Mouse (Mus musculus) CH12.LX (cell line): ENCODE data around the gene Tamm41. TPM values are rescaled to one million over a fixed set of nuclear protein-coding genes. Genes with fewer than 3 reads are reported as not detected.
A peak's percentile ranks its signal among the peaks of the same experiment; 100 is the strongest.

ENCODE experiments used
- DNase-seq: peaks from one replicate; pipeline ENCODE4 v3.0.0-alpha.2; 2013; ENCODE audit errors: extremely low read depth
- H3K27ac ChIP-seq: 2 replicates; pipeline ENCODE4 v1.5.1; 2012; ENCODE audit warnings: low read depth, mild to moderate bottlenecking, control low read depth, moderate library complexity; ENCODE audit not compliant: insufficient read depth
- H3K27me3 ChIP-seq: replicated peaks from 2 replicates; pipeline ENCODE3; 2012; ENCODE audit warnings: inconsistent platforms
- H3K36me3 ChIP-seq, 2 experiments: replicated peaks in 1 of 2; 2 replicates each; pipeline versions ENCODE3 to v1.6.1; 2012; ENCODE audit warnings: inconsistent platforms in 1 of 2, low read length in 1 of 2, mild to moderate bottlenecking in 1 of 2, mixed read lengths in 1 of 2, moderate library complexity in 1 of 2; ENCODE audit not compliant: control insufficient read depth in 1 of 2, insufficient read depth in 1 of 2
- H3K4me1 ChIP-seq, 2 experiments: 2 replicates each; pipeline ENCODE4 v1.6.1; 2012; ENCODE audit warnings: inconsistent platforms in 1 of 2, moderate library complexity in 1 of 2; ENCODE audit not compliant: insufficient read depth in 2 of 2, control insufficient read depth in 1 of 2
- H3K4me2 ChIP-seq: 2 replicates; pipeline ENCODE4 v1.6.1; 2012; ENCODE audit warnings: low read depth, mild to moderate bottlenecking, control low read depth; ENCODE audit not compliant: poor library complexity, insufficient read depth, severe bottlenecking
- H3K4me3 ChIP-seq, 3 experiments: fragments of 150-350 bp in 1 of 3; sonication (generic) in 1 of 3; replicated peaks in 1 of 3; 2 replicates each; pipeline versions ENCODE3 to v1.5.1; 2011 to 2012; ENCODE audit warnings: low read depth in 2 of 3, low read length in 2 of 3, mild to moderate bottlenecking in 2 of 3, moderate library complexity in 2 of 3, control low read depth in 1 of 3, improper control_type of control experiment in 1 of 3, inconsistent platforms in 1 of 3, mixed read lengths in 1 of 3; ENCODE audit not compliant: poor library complexity in 1 of 3
- H3K79me2 ChIP-seq: replicated peaks from 2 replicates; pipeline ENCODE4 v1.6.1; 2012; ENCODE audit warnings: mild to moderate bottlenecking, moderate library complexity; ENCODE audit not compliant: control insufficient read depth, poor library complexity, insufficient read depth, severe bottlenecking; ENCODE audit errors: extremely low read depth
- H3K9ac ChIP-seq: 2 replicates; pipeline ENCODE4 v1.6.1; 2012; ENCODE audit warnings: low read depth, mild to moderate bottlenecking, control low read depth, moderate library complexity; ENCODE audit not compliant: insufficient read depth
- H3K9me3 ChIP-seq: replicated peaks from 2 replicates; pipeline ENCODE3; 2012; ENCODE audit warnings: low read length, inconsistent platforms, mixed read lengths
- BHLHE40 ChIP-seq: IDR thresholded peaks from 2 replicates; pipeline ENCODE4 v1.6.1; 2011; ENCODE audit warnings: mild to moderate bottlenecking, low read depth, low read length, improper control_type of control experiment
- CHD1 ChIP-seq: IDR thresholded peaks from 2 replicates; pipeline ENCODE4 v1.6.1; 2012; ENCODE audit warnings: low read depth, low read length, improper control_type of control experiment, inconsistent platforms
- CHD2 ChIP-seq: IDR thresholded peaks from 2 replicates; pipeline ENCODE4 v1.6.1; 2011; ENCODE audit warnings: low read length, improper control_type of control experiment
- CTCF ChIP-seq, 2 experiments: IDR thresholded peaks in 1 of 2; conservative IDR thresholded peaks in 1 of 2; 2 replicates each; pipeline ENCODE4 v1.5.1; 2011 to 2012; ENCODE audit warnings: low read depth in 2 of 2, low read length in 2 of 2, improper control_type of control experiment in 1 of 2, inconsistent platforms in 1 of 2, mild to moderate bottlenecking in 1 of 2, moderate library complexity in 1 of 2
- E2F4 ChIP-seq: IDR thresholded peaks from 2 replicates; pipeline ENCODE4 v1.6.1; 2011; ENCODE audit warnings: low read depth, low read length, improper control_type of control experiment; ENCODE audit not compliant: insufficient replicate concordance
- ELF1 ChIP-seq: IDR thresholded peaks from 2 replicates; pipeline ENCODE4 v1.6.1; 2014; ENCODE audit warnings: low read depth, mild to moderate bottlenecking, inconsistent platforms, low read length, improper control_type of control experiment
- EP300 ChIP-seq: IDR thresholded peaks from 2 replicates; pipeline ENCODE4 v1.6.1; 2011; ENCODE audit warnings: low read length, improper control_type of control experiment
- ETS1 ChIP-seq: conservative IDR thresholded peaks from 2 replicates; pipeline ENCODE4 v1.6.1; 2012; ENCODE audit warnings: low read depth, mild to moderate bottlenecking, inconsistent platforms, low read length, improper control_type of control experiment, moderate library complexity
- GABPA ChIP-seq: IDR thresholded peaks from 2 replicates; pipeline ENCODE4 v1.6.1; 2012; ENCODE audit warnings: low read depth, low read length, improper control_type of control experiment, inconsistent platforms; ENCODE audit not compliant: insufficient replicate concordance
- HCFC1 ChIP-seq: IDR thresholded peaks from 2 replicates; pipeline ENCODE4 v1.6.1; 2012; ENCODE audit warnings: low read depth, mild to moderate bottlenecking, inconsistent platforms, low read length, improper control_type of control experiment
- IRF4 ChIP-seq: IDR thresholded peaks from 2 replicates; pipeline ENCODE4 v1.6.1; 2014; ENCODE audit warnings: low read depth, mild to moderate bottlenecking, inconsistent platforms, low read length, improper control_type of control experiment
- JUN ChIP-seq: IDR thresholded peaks from 2 replicates; pipeline ENCODE4 v1.6.1; 2011; ENCODE audit warnings: low read depth, mild to moderate bottlenecking, low read length, improper control_type of control experiment, moderate library complexity; ENCODE audit not compliant: insufficient read depth
- JUND ChIP-seq: conservative IDR thresholded peaks from 2 replicates; pipeline ENCODE4 v1.6.1; 2011; ENCODE audit warnings: low read depth, low read length, improper control_type of control experiment
- KAT2A ChIP-seq: IDR thresholded peaks from 2 replicates; pipeline ENCODE4 v1.6.1; 2012; ENCODE audit warnings: low read length, improper control_type of control experiment, inconsistent platforms; ENCODE audit not compliant: insufficient replicate concordance
- MAFK ChIP-seq: IDR thresholded peaks from 2 replicates; pipeline ENCODE4 v1.6.1; 2011; ENCODE audit warnings: low read length, improper control_type of control experiment; ENCODE audit not compliant: insufficient replicate concordance
- MAX ChIP-seq: IDR thresholded peaks from 2 replicates; pipeline ENCODE4 v1.6.1; 2011; ENCODE audit warnings: low read length, improper control_type of control experiment
- MAZ ChIP-seq: IDR thresholded peaks from 2 replicates; pipeline ENCODE4 v1.6.1; 2012; ENCODE audit warnings: low read depth, mild to moderate bottlenecking, inconsistent platforms, low read length, improper control_type of control experiment, moderate library complexity
- MEF2A ChIP-seq: IDR thresholded peaks from 2 replicates; pipeline ENCODE4 v1.6.1; 2014; ENCODE audit warnings: low read depth, mild to moderate bottlenecking, inconsistent platforms, low read length, improper control_type of control experiment, borderline replicate concordance
- MXI1 ChIP-seq: IDR thresholded peaks from 2 replicates; pipeline ENCODE4 v1.6.1; 2011; ENCODE audit warnings: mild to moderate bottlenecking, low read depth, low read length, improper control_type of control experiment
- MYC ChIP-seq: IDR thresholded peaks from 2 replicates; pipeline ENCODE4 v1.6.1; 2011; ENCODE audit warnings: low read depth, mild to moderate bottlenecking, improper control_type of control experiment, low read length
- NELFE ChIP-seq: IDR thresholded peaks from 2 replicates; pipeline ENCODE4 v1.6.1; 2011; ENCODE audit warnings: low read depth, low read length, improper control_type of control experiment
- NRF1 ChIP-seq: IDR thresholded peaks from 2 replicates; pipeline ENCODE4 v1.6.1; 2014; ENCODE audit warnings: low read depth, mild to moderate bottlenecking, inconsistent platforms, low read length, improper control_type of control experiment, moderate library complexity
- PAX5 ChIP-seq: IDR thresholded peaks from 2 replicates; pipeline ENCODE4 v1.6.1; 2012; ENCODE audit warnings: low read length, inconsistent platforms, mixed read lengths
- POLR2A ChIP-seq: IDR thresholded peaks from 2 replicates; pipeline ENCODE4 v1.6.1; 2011; ENCODE audit warnings: low read depth, mild to moderate bottlenecking, improper control_type of control experiment, low read length
- POLR2AphosphoS2 ChIP-seq: IDR thresholded peaks from 2 replicates; pipeline ENCODE4 v1.6.1; 2011; ENCODE audit warnings: low read depth, low read length, improper control_type of control experiment
- RAD21 ChIP-seq: IDR thresholded peaks from 2 replicates; pipeline ENCODE4 v1.6.1; 2011; ENCODE audit warnings: low read depth, mild to moderate bottlenecking, low read length, improper control_type of control experiment, moderate library complexity
- RCOR1 ChIP-seq: conservative IDR thresholded peaks from 2 replicates; pipeline ENCODE4 v1.6.1; 2012; ENCODE audit warnings: low read depth, mild to moderate bottlenecking, inconsistent platforms, low read length, improper control_type of control experiment
- SIN3A ChIP-seq: IDR thresholded peaks from 2 replicates; pipeline ENCODE4 v1.6.1; 2012; ENCODE audit warnings: low read length, improper control_type of control experiment, inconsistent platforms
- SMC3 ChIP-seq: IDR thresholded peaks from 2 replicates; pipeline ENCODE4 v1.6.1; 2011; ENCODE audit warnings: low read depth, low read length, improper control_type of control experiment
- TBP ChIP-seq: conservative IDR thresholded peaks from 2 replicates; pipeline ENCODE4 v1.6.1; 2011; ENCODE audit warnings: low read depth, low read length, improper control_type of control experiment
- TCF12 ChIP-seq: IDR thresholded peaks from 2 replicates; pipeline ENCODE4 v1.6.1; 2014; ENCODE audit warnings: low read depth, mild to moderate bottlenecking, inconsistent platforms, low read length, improper control_type of control experiment
- UBTF ChIP-seq: IDR thresholded peaks from 2 replicates; pipeline ENCODE4 v1.6.1; 2012; ENCODE audit warnings: low read depth, mild to moderate bottlenecking, inconsistent platforms, low read length, improper control_type of control experiment, moderate library complexity
- USF1 ChIP-seq: IDR thresholded peaks from 2 replicates; pipeline ENCODE4 v1.6.1; 2014; ENCODE audit warnings: low read depth, mild to moderate bottlenecking, inconsistent platforms, low read length, improper control_type of control experiment
- USF2 ChIP-seq: conservative IDR thresholded peaks from 2 replicates; pipeline ENCODE4 v1.6.1; 2011; ENCODE audit warnings: low read depth, low read length, improper control_type of control experiment
- ZC3H11A ChIP-seq: IDR thresholded peaks from 2 replicates; pipeline ENCODE4 v1.6.1; 2012; ENCODE audit warnings: low read depth, mild to moderate bottlenecking, inconsistent platforms, low read length, improper control_type of control experiment
- ZKSCAN1 ChIP-seq: IDR thresholded peaks from 2 replicates; pipeline ENCODE4 v1.6.1; 2012; ENCODE audit warnings: low read depth, inconsistent platforms, low read length, improper control_type of control experiment, borderline replicate concordance
- ZMIZ1 ChIP-seq: IDR thresholded peaks from 2 replicates; pipeline ENCODE4 v1.6.1; 2012; ENCODE audit warnings: low read depth, mild to moderate bottlenecking, inconsistent platforms, low read length, improper control_type of control experiment
- ZNF384 ChIP-seq: IDR thresholded peaks from 2 replicates; pipeline ENCODE4 v1.6.1; 2012; ENCODE audit warnings: low read depth, low read length, improper control_type of control experiment, inconsistent platforms
- dilution Hi-C: fragments of 300-500 bp; cut with MboI; formaldehyde crosslinking; loops from 2 replicates; pipeline ENCODE4 v1.14.3; 2020; ENCODE audit warnings: low sequenced_read_pairs; ENCODE audit not compliant: extremely low pct_unique_long_range_greater_than_20kb, extremely low pct_ligation_motif_present
- in situ Hi-C: fragments of 300-500 bp; cut with MboI; formaldehyde crosslinking; loops from 3 replicates; pipeline ENCODE4 v1.14.3; 2019; ENCODE audit warnings: low sequenced_read_pairs, low pct_ligation_motif_present, low pct_unique_long_range_greater_than_20kb, mixed read lengths
- polyA plus RNA-seq: library from polyadenylated mRNA; unstranded; fragments of >175 nt; gene quantifications from 2 replicates; pipeline ENCODE4 v1.2.1, GENCODE M21; 2012; ENCODE audit warnings: low read depth; ENCODE audit not compliant: insufficient read length
- total RNA-seq, 2 experiments: library from RNA; depleted of rRNA; stranded (reverse); fragments of 300-350 nt in 1 of 2; fragments of >200 nt in 1 of 2; gene quantifications; 2 replicates each; pipeline ENCODE4 v1.2.3; 2012 to 2014

Tamm41 gene
- total and polyA plus RNA-seq, 3 experiments = 29.3 to 41.1 (median 39.8) TPM

DNA sequence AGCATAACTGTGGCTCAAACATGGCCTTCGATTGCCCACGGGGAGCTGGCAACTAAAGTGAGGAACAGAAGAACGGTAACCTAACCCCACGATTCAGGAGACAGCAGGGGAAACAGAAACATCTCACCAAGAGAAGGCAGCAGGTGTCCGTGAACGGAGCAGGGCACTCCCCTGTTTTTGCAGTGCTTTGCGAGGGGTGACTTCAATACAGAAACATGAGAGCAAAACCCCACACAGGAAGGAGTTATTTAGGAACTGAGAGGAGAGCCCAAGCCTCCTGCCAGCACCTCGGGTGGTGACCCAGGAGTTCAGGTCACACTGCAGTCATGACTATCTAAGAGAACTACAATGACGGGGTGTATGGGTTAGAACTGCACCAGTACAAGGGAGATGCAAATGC is 27.4 kb downstream of the Tamm41 start:
- Histone ChIP-seq H3K79me2 (no peaks in the 10 kb centered on the region), H3K36me3 (peaks cover 5 to 37% of the 10 kb centered on the region in 2 experiments), H3K4me1 (peaks cover 49 to 93% of the 10 kb centered on the region in 2 experiments), H3K27me3 (no peaks in the 10 kb centered on the region), H3K4me3 (peak overlapping the region; percentile 10 to 41 (median 33)), H3K9me3 (no peaks in the 10 kb centered on the region), H3K27ac (peak overlapping the region; percentile 97), H3K9ac (peak overlapping the region; percentile 59), H3K4me2 (peak overlapping the region; percentile 61)
- DNase-seq = peak; percentile 71
- dilution Hi-C loops (no loop called here), in situ Hi-C loops (no loop called here)
- TF ChIP-seq MEF2A (peak; percentile 81), MAX (peak; percentile 64), TCF12 (peak; percentile 94), KAT2A (no peak), TBP (0 out of 2 replicates have a peak, but pooled peaks have one; percentile 19), MXI1 (no peak), ZKSCAN1 (no peak), CHD2 (peak; percentile 57; the same call in 1 of the 2 replicates), UBTF (no peak; the same call in none of the 2 replicates), ETS1 (peak; percentile 86), ZNF384 (no peak), RAD21 (peak; percentile 23), PAX5 (no peak), MAFK (no peak), JUN (no peak), GABPA (no peak), USF2 (no peak), HCFC1 (no peak), E2F4 (no peak), ZC3H11A (no peak), RCOR1 (no peak; the same call in 1 of the 2 replicates), NRF1 (no peak), ELF1 (peak; percentile 23; the same call in 1 of the 2 replicates), BHLHE40 (peak; percentile 85), POLR2A (peak; percentile 48), CHD1 (no peak), USF1 (no peak), POLR2AphosphoS2 (no peak), ZMIZ1 (no peak), MAZ (peak; percentile 41; the same call in 1 of the 2 replicates), IRF4 (peak; percentile 91), JUND (no peak; the same call in 1 of the 2 replicates), EP300 (peak; percentile 80), NELFE (no peak), CTCF (conservative IDR thresholded peaks at IDR 0.05 in 1 of 2, IDR thresholded peaks at IDR 0.05 in 1 of 2; ENCODE audit: low read depth in 2 of 2, low read length in 2 of 2) (no peak), SIN3A (no peak), MYC (0 out of 2 replicates have a peak, but pooled peaks have one; percentile 24), SMC3 (no peak; the same call in none of the 2 replicates)
- TF ChIP-seq, all 38 proteins: peak for 14
